Mouse (Mus musculus) spleen, adult 2 months (tissue): ENCODE data around the gene Notch2. TPM values are rescaled to one million over a fixed set of nuclear protein-coding genes. Genes with fewer than 3 reads are reported as not detected.

Experiments
- DNase-seq, 2 experiments: peaks; one replicate each; pipeline versions ENCODE4 v3.0.0 to v3.0.0-alpha.2; 2012 to 2021; ENCODE audit warnings: low spot score in 2 of 2, low read depth in 1 of 2
- H3K27ac ChIP-seq: fragments of 200-500 bp; 2 replicates; pipeline ENCODE4 v1.5.1; 2012; ENCODE audit warnings: low read length, inconsistent platforms; ENCODE audit not compliant: insufficient read depth
- H3K27me3 ChIP-seq: fragments of 200-500 bp; 2 replicates; pipeline ENCODE4 v1.6.1; 2012; ENCODE audit warnings: mild to moderate bottlenecking, moderate library complexity, low read length, inconsistent platforms; ENCODE audit not compliant: control insufficient read depth, insufficient read depth
- H3K36me3 ChIP-seq: fragments of 200-500 bp; 2 replicates; pipeline ENCODE4 v1.6.1; 2012; ENCODE audit warnings: mild to moderate bottlenecking, low read length, inconsistent platforms; ENCODE audit not compliant: control insufficient read depth, insufficient read depth
- H3K4me1 ChIP-seq: fragments of 200-500 bp; 2 replicates; pipeline ENCODE4 v1.6.1; 2011; ENCODE audit warnings: inconsistent platforms; ENCODE audit not compliant: control insufficient read depth, insufficient read depth, insufficient read length
- H3K4me3 ChIP-seq: fragments of 200-500 bp; 2 replicates; pipeline ENCODE4 v1.5.1; 2011; ENCODE audit warnings: mild to moderate bottlenecking, inconsistent platforms; ENCODE audit not compliant: insufficient read depth, insufficient read length; ENCODE audit errors: extremely low read depth
- CTCF ChIP-seq: fragments of 200-500 bp; IDR thresholded peaks from 2 replicates; pipeline ENCODE4 v1.5.1; 2011; ENCODE audit warnings: mild to moderate bottlenecking, inconsistent platforms; ENCODE audit not compliant: insufficient read depth, insufficient read length, insufficient replicate concordance; ENCODE audit errors: extremely low read depth
- POLR2A ChIP-seq: fragments of 200-500 bp; IDR thresholded peaks from 2 replicates; pipeline ENCODE4 v1.6.1; 2011; ENCODE audit warnings: low read depth, low read length, inconsistent platforms
- WGBS: fragments of 180-500 bp; shearing (Covaris S2); methylation state at CpG from one replicate; pipeline ENCODE4 v1.1.7; 2018; 5-methylcytosine and 5-hydroxymethylcytosine counted together
- polyA plus RNA-seq: library from polyadenylated mRNA; depleted of rRNA; stranded (reverse); fragments of >200 nt; gene quantifications from 2 replicates; pipeline ENCODE4 v1.2.3, GENCODE M21; 2012

Notch2 gene
- polyA plus RNA-seq, 1 experiment: 45.7 TPM

- H3K36me3 ChIP-seq: peaks cover 60% of the 10 kb centered on the region
These were observed 85.3 kb downstream of the Notch2 start for GRCm38 (mm10) chr3:98098676-98099075.

GRCm38 (mm10) chr3:98099287-98099686 is 86.0 kb downstream of the Notch2 start:
- H3K27me3 ChIP-seq: no peaks in the 10 kb centered on the region
- DNase-seq: peak in 1 of 2 experiments; percentile 28
- 85% methylated on average over 10 of the region's 10 CpGs for WGBS
- peaks cover 61% of the 10 kb centered on the region for H3K36me3 ChIP-seq
- H3K27ac ChIP-seq: no peak overlapping the region
- H3K4me1 ChIP-seq: no peaks in the 10 kb centered on the region
- no peak overlapping the region for H3K4me3 ChIP-seq
- TF ChIP-seq CTCF (peak; percentile 45; the same call in 1 of the 2 replicates), POLR2A (no peak)

More at GRCm38 (mm10) chr3:98098676-98099075, 85.3 kb downstream of the Notch2 start:
- TF ChIP-seq CTCF: no peak
- no peak for TF ChIP-seq POLR2A
- Histone ChIP-seq H3K4me1 (no peaks in the 10 kb centered on the region), H3K27ac (no peak overlapping the region), H3K27me3 (no peaks in the 10 kb centered on the region), H3K4me3 (no peak overlapping the region)
- WGBS: 94% methylated on average over 5 of the region's 5 CpGs
- DNase-seq: no peak

- H3K27ac ChIP-seq: no peak overlapping the region
- H3K36me3 ChIP-seq: peaks cover 74% of the 10 kb centered on the region
- no peak for DNase-seq
These were observed 88.2 kb downstream of the Notch2 start for GRCm38 (mm10) chr3:98101541-98101940.

DNA sequence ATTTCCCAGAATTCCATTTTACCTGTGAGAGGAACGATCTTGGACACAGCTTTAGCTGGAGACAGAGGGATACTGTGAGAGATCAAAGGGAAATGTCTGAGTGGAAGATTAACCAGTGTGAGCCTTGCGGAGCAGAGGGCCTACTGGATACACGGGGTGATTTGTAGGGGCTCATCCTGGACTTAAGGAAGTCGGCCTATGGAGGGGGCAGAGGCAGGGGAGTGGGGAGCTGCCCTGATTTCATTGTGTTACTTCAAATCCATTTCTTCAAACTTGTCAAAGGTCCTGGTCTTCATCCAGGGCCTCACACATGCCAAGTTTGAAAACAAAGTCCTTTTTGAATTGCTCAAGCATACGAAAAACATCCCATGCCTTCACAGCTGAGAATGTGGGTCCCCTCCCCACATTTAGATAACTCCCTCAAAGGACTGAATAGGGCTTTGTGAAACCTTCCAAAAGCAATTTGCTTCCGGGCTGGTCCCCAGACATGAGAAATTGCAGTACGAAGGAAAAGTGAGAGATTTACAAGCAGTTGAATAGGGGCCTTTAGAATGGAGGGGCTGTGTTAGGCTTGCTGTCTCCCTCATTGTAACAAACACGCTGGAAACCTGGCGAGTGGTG is 91.6 kb downstream of the Notch2 start:
- TF ChIP-seq POLR2A (no peak), CTCF (no peak)
- WGBS: 92% methylated on average over 9 of the region's 9 CpGs
- no peak for DNase-seq
- peaks cover 61% of the 10 kb centered on the region for H3K36me3 ChIP-seq
- no peaks in the 10 kb centered on the region for H3K4me1 ChIP-seq
- H3K4me3 ChIP-seq: no peak overlapping the region
- no peak overlapping the region for H3K27ac ChIP-seq
- H3K27me3 ChIP-seq: no peaks in the 10 kb centered on the region

More at GRCm38 (mm10) chr3:98101541-98101940, 88.2 kb downstream of the Notch2 start:
- WGBS: 38% methylated on average over 10 of the region's 10 CpGs
- Histone ChIP-seq H3K4me3 (no peak overlapping the region), H3K4me1 (no peaks in the 10 kb centered on the region), H3K27me3 (no peaks in the 10 kb centered on the region)
- TF ChIP-seq CTCF: no peak

GRCm38 (mm10) chr3:98105496-98105895 is 92.2 kb downstream of the Notch2 start:
- WGBS: 97% methylated on average over 6 of the region's 6 CpGs
- H3K36me3 ChIP-seq: peaks cover 55% of the 10 kb centered on the region
- H3K4me3 ChIP-seq: no peak overlapping the region
- no peaks in the 10 kb centered on the region for H3K4me1 ChIP-seq
- TF ChIP-seq POLR2A (no peak), CTCF (no peak)
- no peaks in the 10 kb centered on the region for H3K27me3 ChIP-seq
- DNase-seq: no peak
- H3K27ac ChIP-seq: no peak overlapping the region

- WGBS: 90% methylated on average over 4 of the region's 4 CpGs
- H3K36me3 ChIP-seq: peaks cover 49% of the 10 kb centered on the region
- no peak for DNase-seq
- TF ChIP-seq CTCF: no peak
- no peak for TF ChIP-seq POLR2A
- no peaks in the 10 kb centered on the region for H3K4me1 ChIP-seq
- H3K27me3 ChIP-seq: no peaks in the 10 kb centered on the region
- no peak overlapping the region for H3K4me3 ChIP-seq
- H3K27ac ChIP-seq: no peak overlapping the region
These were observed 92.8 kb downstream of the Notch2 start for GRCm38 (mm10) chr3:98106115-98106514.

- Histone ChIP-seq H3K4me1 (no peaks in the 10 kb centered on the region), H3K36me3 (peaks cover 47% of the 10 kb centered on the region), H3K4me3 (no peak overlapping the region), H3K27me3 (no peaks in the 10 kb centered on the region), H3K27ac (no peak overlapping the region)
- TF ChIP-seq POLR2A: no peak
- no peak for TF ChIP-seq CTCF
- WGBS: 97% methylated on average over 12 of the region's 12 CpGs
- no peak for DNase-seq
These were observed 93.4 kb downstream of the Notch2 start for GRCm38 (mm10) chr3:98106590-98107313.
